Mouse (Mus musculus): Measurements from ENCODE around the gene Gm4559.
"Not testable (repeated sequence)": the region's sequence is repeated elsewhere in the genome, so short reads cannot be mapped to it uniquely, and the experiment has no call there.

Gene Gm4559

DNA sequence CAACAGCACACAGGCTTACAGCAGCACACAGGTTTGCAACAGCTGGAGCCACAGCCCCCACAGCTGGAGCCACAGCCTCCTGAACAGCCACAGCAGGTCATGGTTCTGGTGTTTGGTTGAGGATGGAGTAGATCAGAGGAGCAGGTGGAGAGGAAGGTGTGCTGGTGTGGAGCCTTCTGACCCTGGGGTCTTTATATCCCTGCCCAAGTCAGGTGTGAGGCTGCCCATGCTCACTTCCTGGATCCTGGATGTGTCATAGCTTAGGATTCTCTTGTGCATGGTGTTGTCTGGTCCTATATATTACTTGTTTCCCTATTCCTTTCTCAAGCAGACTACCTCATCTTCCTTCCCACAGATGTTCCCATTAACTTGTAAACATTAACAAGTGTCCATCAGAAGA is at the start of gene Gm4559:
TSS of gene Gm4559 (minus strand) at position 101 of the 400 bp plus-strand sequence.
- DNase-seq (ENCODE audit: low spot score): not testable (repeated sequence)

DNA sequence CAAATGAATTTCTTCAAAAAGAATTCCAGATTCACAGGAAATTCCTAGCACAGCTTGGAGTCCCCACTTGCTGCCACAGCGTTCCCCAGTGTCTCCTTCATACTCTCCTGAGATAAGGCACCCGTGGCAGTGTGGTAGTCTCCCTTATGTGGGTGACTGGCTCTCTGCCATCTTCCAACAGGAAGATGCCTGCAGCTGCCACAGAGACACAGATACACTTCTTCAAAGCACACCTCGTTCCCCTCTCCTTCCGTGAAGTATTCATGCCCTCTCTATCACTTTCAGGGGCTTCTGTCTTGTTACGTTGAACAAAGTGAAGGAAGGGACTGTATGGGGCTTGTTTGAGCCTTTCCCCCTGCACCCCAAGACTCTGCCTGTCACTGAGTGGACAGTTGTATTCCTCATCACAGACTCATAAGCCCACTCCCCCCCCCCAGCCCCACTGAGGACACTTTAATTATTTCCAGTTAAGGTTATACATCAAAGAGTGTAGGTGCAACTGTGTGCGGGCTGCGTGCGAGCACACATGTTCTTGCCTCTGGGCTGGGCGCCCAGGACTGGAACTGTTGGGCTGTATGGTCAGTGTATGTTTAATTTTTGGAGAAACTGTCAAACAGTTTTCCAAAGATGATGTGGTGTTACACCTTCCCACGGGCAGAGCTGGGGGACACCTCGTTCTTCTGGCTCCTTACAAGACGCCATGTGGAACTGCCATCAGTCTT is 49.4 kb upstream of the Gm4559 start:
- DNase-seq (ENCODE audit: low spot score): no peak

GRCm38 (mm10) chr7:142322641-142323040 is 48.5 kb upstream of the Gm4559 start:
- DNase-seq (ENCODE audit: low spot score): no peak

DNA sequence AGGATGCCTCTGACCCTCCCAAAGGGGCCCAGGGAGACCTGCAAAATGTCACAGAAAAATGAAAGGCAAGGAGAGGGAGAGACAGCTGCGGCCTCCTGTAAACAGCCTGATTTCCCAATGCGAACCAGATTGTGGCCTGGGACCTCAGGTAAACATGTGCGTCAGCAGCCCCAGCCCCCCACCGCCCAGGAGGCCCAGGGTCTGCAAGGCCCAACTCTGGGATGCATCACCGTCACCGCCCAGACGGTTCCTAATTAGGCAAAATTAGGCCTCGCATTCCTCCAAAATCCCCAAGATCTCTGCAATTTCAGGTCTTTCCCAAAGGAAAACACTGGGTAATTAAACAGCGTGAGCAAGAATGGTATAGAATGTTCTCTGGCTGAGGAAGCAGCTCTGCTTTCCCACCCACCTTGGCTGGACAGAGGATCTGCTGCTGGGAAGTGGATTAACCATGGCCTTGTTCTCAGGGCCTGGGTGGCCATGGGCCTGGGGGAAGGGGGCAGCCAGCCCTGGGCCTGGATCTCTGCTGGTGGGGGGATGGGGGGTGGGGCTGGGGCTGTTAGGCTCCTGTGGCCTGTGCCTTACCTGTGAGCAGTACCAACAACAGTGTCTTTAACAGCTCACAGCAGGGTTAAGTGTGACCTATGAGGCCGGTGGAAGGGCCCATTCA is 47.6 kb upstream of the Gm4559 start:
- DNase-seq (ENCODE audit: low spot score): not testable (repeated sequence)

DNA sequence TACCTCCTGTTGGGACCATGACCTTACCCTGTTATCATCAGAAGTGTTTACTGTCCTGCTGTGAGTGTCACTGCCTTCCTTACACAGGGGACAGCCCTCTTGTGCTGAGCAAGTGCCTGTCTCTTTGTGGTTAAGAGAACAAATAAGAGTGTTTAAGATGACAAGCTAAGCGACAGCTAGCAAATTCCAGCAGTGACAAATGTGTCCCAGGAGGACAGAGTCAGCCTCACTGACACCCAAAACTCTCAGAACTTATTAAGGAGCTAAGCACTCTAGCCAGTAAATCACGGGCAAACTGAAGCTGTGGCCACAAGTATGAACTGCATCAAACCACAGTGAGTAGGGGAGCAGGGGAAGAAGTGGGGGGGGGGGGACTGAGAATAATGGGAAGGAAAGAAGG is 46.7 kb upstream of the Gm4559 start:
- no peak for DNase-seq (ENCODE audit: low spot score)

- no peak for DNase-seq (ENCODE audit: low spot score)
These were observed 45.0 kb upstream of the Gm4559 start for GRCm38 (mm10) chr7:142319124-142319523.

DNA sequence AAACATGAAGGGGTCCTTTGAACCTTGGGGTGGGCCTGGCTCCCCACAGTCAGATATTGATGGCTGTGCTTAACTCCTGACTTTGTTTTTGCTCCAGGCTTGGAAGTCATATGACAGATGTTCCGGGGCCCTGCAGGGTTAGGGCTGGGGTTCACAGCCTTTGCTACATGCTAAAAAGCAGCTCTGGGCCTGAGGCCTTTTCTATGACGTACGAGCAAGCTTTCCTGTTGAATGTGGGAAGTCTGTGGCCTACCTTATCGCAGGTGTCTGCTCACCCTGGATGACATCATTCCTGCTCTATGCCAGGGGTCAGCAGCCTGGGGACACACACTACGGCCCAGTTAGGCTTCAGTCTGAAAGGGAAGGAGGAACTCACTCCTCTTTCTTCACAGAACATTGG is 43.1 kb upstream of the Gm4559 start:
- DNase-seq (ENCODE audit: low spot score): no peak

DNA sequence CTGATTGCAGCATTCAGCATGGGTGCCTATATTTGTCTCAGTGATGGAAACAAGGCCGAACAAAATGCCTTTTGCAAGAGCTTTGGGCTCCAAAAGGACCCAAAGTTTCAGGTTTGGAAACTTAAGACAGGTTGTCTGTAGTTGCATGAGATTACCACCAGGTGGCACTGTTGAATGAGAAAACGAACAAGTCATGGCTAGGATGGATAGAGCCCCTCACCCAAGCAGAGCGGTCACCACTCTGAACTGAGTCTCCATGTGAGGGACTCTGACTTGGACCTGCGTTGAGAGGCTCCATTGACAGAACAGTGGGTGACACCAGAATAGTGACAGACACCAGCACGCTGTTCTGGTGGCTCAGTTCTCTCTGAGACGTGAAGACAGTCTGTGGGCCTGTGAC is 42.4 kb upstream of the Gm4559 start:
- DNase-seq (ENCODE audit: low spot score): no peak

DNA sequence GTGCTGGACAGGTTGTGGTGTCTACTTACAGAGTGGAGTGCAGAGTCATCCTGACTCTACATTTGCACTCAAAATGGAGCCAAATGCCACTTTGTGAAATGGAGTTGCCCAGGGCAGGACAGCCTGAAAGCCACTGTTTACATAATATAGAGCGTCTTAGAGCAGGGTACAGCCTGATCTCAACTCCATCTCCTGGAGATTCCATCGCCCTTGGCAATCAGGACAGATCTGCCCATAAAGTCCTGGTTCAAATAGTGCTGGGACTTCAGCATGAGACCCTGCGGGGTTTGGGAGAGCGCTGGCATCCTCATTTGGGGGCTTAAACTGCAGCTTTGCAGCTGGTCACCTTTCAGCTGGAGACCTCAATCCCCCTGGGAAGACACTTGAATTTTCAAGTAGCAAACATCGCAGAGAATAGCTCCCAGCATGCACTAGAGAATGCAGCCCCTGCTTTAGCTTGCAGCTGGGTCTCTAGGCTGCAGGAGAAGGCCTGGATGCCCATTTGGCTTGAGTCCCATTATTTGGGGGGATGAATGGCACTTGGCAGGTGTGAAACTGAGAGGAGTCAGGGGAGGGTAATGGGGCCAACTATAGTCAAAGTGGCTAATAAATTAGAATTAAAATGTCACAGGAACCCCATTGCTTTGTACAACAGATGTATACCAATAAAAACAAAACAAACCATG is 40.6 kb upstream of the Gm4559 start:
- no peak for DNase-seq (ENCODE audit: low spot score)

DNA sequence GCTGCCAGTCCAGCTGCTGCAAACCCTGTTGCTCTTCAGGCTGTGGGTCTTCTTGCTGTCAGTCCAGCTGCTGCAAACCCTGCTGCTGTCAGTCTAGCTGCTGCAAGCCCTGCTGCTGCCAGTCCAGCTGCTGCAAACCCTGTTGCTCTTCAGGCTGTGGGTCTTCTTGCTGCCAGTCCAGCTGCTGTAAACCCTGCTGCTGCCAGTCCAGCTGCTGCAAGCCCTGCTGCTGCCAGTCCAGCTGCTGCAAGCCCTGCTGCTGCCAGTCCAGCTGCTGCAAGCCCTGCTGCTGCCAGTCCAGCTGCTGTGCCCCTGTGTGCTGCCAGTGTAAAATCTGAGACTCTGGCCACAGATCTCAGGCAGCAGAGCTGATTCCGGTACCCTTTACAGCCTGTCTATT is 29.8 kb upstream of the Gm4559 start:
- DNase-seq (ENCODE audit: low spot score): not testable (repeated sequence)

GRCm38 (mm10) chr7:142303249-142303648 is 29.1 kb upstream of the Gm4559 start, which contains the start of gene Krtap5-4:
Gene Krtap5-4, plus strand, starts transcription at chr7:142303549.
- no peak for DNase-seq (ENCODE audit: low spot score)

DNA sequence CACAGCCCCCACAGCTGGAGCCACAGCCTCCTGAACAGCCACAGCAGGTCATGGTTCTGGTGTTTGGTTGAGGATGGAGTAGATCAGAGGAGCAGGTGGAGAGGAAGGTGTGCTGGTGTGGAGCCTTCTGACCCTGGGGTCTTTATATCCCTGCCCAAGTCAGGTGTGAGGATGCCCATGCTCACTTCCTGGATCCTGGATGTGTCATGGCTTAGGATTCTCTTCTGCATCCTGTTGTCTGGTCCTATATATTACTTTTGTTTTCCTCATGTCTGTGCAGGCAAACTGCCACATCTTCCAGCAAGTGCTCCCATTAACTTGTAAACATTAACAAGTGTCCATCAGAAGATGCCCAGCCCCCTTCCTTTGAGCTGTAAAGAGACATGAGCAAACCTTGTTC is 22.9 kb upstream of the Gm4559 start, which contains the start of gene Krtap5-1:
TSS of gene Krtap5-1 (minus strand) at position 101 of the 400 bp plus-strand sequence.
- DNase-seq (ENCODE audit: low spot score): not testable (repeated sequence)

GRCm38 (mm10) chr7:142296108-142296507 is 21.9 kb upstream of the Gm4559 start:
- not testable (repeated sequence) for DNase-seq (ENCODE audit: low spot score)

GRCm38 (mm10) chr7:142295418-142295817 is 21.3 kb upstream of the Gm4559 start:
- DNase-seq (ENCODE audit: low spot score): no peak

GRCm38 (mm10) chr7:142293851-142294250 is 19.7 kb upstream of the Gm4559 start:
- DNase-seq (ENCODE audit: low spot score): not testable (repeated sequence)

DNA sequence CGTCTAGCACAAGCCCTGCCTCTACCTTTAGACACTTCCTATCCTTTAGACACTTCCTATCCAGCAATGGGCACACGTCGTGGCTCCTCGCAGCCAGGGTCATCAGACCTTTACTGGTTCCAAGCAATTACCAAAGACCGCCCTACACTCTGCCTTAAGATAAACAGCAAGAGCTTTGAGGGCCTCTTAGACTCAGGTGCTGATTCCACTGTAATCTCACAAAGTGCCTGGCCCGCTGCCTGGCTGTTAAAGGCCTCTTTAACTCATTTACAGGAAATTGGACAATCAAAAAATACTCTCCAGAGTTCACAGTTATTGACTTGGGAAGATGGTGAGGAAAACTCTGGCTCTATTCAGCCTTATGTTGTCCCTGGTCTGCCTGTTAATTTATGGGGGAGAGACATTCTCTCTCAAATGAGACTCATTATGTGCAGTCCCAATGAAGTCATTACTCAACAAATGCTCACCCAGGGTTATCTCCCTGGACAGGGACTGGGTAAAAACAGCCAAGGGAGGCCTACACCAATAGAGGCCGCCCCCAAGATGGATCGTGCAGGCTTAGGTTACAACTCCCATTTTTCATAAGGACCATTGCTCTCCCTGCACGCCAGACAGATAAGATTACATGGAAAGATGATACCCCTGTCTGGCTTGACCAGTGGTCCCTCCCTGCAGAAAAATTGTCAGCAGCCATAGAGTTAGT is 11.9 kb upstream of the Gm4559 start:
- DNase-seq (ENCODE audit: low spot score): not testable (repeated sequence)

DNA sequence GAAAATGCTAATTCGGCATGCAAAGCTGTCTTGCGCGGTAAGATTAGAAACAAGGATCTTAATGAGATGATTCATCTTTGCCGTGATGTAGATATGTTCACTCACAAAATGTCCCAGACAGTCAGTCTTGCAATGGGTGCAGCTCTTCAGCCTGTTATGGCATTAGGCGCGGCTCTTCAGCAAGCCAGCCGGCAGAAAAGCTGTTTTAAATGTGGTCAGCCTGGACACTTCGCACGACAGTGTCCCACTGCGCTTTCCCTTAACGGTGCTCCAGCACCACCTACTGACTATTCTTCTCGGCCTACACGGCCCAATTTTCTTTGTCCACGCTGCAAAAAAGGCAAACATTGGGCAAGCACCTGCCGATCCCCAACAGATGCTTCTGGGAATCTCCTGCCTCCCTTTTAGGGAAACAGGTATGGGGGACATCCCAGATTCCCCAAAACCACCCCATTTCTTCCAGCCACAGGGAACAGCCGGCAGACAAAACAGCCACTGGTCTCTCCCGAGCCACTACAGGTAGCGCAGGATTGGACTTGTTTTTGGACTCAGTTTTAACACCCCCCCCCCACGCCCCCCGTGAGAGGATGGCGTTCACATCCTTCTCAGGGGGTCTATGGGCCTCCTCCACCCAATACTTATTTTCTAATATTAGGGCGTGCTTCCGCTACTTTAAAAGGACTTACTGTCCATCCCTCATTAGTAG is 11.1 kb upstream of the Gm4559 start:
- DNase-seq (ENCODE audit: low spot score): peak; percentile 4

GRCm38 (mm10) chr7:142284615-142285080 is 10.5 kb upstream of the Gm4559 start:
- peak; percentile 77 for DNase-seq (ENCODE audit: low spot score)

GRCm38 (mm10) chr7:142284023-142284591 is 9.9 kb upstream of the Gm4559 start:
- DNase-seq (ENCODE audit: low spot score): peak; percentile 5

GRCm38 (mm10) chr7:142282847-142283246 is 8.7 kb upstream of the Gm4559 start:
- not testable (repeated sequence) for DNase-seq (ENCODE audit: low spot score)

DNA sequence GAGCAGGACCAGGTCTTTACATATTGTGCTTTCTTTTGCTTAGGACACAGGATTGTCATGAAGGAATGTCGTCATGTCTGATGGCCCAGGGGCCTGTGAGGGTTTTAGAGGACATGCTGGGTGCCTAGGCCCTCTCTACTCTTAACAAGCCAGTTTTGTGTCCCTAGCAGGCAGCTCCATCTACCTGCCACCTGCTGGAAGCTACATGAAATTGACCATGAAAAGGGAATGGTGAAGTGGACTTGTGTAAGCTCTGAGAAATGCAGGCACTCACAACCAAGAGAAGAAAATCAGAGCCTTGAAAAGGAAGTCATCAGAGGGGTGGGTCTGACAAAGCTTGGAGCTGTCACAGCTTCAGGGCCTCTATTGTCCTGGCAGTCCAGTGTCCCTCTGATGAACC is 5.1 kb upstream of the Gm4559 start:
- DNase-seq (ENCODE audit: low spot score): not testable (repeated sequence)
